Mouse (Mus musculus): ENCODE results near the gene Bcl10. TPM values are rescaled to one million over a fixed set of nuclear protein-coding genes. Genes with fewer than 3 reads are reported as not detected.

Bcl10 gene
- polyA plus RNA-seq, 1 experiment: not detected

- Histone ChIP-seq H3K4me3 (ENCODE audit: insufficient read depth, low read depth, low read length) (peak overlapping the region; percentile 90), H3K27ac (ENCODE audit: insufficient read depth, low read depth, low read length) (peak overlapping the region; percentile 65), H3K4me1 (ENCODE audit: control insufficient read depth, insufficient read depth, low read length) (no peaks in the 10 kb centered on the region)
- WGBS: 3% methylated on average over 37 of the region's 39 CpGs
- TF ChIP-seq POLR2A (IDR thresholded peaks at IDR 0.05; ENCODE audit: insufficient read depth, low read depth, low read length): no peak
- TF ChIP-seq CTCF (IDR thresholded peaks at IDR 0.05; ENCODE audit: insufficient read depth, low read depth, low read length): no peak
Observed at GRCm38 (mm10) chr3:145924649-145925337, 2.2 kb downstream of the Bcl10 start.

- Histone ChIP-seq H3K4me3 (ENCODE audit: insufficient read depth, low read depth, low read length) (no peak overlapping the region), H3K4me1 (ENCODE audit: control insufficient read depth, insufficient read depth, low read length) (no peaks in the 10 kb centered on the region), H3K27ac (ENCODE audit: insufficient read depth, low read depth, low read length) (no peak overlapping the region)
- 64% methylated on average over 5 of the region's 5 CpGs for WGBS
- TF ChIP-seq POLR2A (IDR thresholded peaks at IDR 0.05; ENCODE audit: insufficient read depth, low read depth, low read length) (no peak), CTCF (IDR thresholded peaks at IDR 0.05; ENCODE audit: insufficient read depth, low read depth, low read length) (no peak)
Observed at GRCm38 (mm10) chr3:145925506-145925905, 2.9 kb downstream of the Bcl10 start.

- Histone ChIP-seq H3K4me1 (ENCODE audit: control insufficient read depth, insufficient read depth, low read length) (no peaks in the 10 kb centered on the region), H3K27ac (ENCODE audit: insufficient read depth, low read depth, low read length) (no peak overlapping the region), H3K4me3 (ENCODE audit: insufficient read depth, low read depth, low read length) (no peak overlapping the region)
- no peak for TF ChIP-seq POLR2A (IDR thresholded peaks at IDR 0.05; ENCODE audit: insufficient read depth, low read depth, low read length)
- no peak for TF ChIP-seq CTCF (IDR thresholded peaks at IDR 0.05; ENCODE audit: insufficient read depth, low read depth, low read length)
- WGBS: 71% methylated on average over 7 of the region's 7 CpGs
Observed at GRCm38 (mm10) chr3:145929525-145930400, 7.2 kb downstream of the Bcl10 start.

- TF ChIP-seq CTCF (IDR thresholded peaks at IDR 0.05; ENCODE audit: insufficient read depth, low read depth, low read length) (no peak), POLR2A (IDR thresholded peaks at IDR 0.05; ENCODE audit: insufficient read depth, low read depth, low read length) (no peak)
- H3K27ac ChIP-seq (ENCODE audit: insufficient read depth, low read depth, low read length): no peak overlapping the region
- no peak overlapping the region for H3K4me3 ChIP-seq (ENCODE audit: insufficient read depth, low read depth, low read length)
- peaks cover 3% of the 10 kb centered on the region for H3K4me1 ChIP-seq (ENCODE audit: control insufficient read depth, insufficient read depth, low read length)
- WGBS: 80% methylated on average over 9 of the region's 9 CpGs
Observed at GRCm38 (mm10) chr3:145933845-145934244, 11.2 kb downstream of the Bcl10 start.

GRCm38 (mm10) chr3:145937505-145938404 is 15.2 kb downstream of the Bcl10 start, which contains the start of gene 2410004B18Rik:
TSS of gene 2410004B18Rik (plus strand) at chr3:145938014.
- Histone ChIP-seq H3K4me3 (ENCODE audit: insufficient read depth, low read depth, low read length) (peak within 1 kb of the TSS; percentile 70), H3K27ac (ENCODE audit: insufficient read depth, low read depth, low read length) (0 out of 2 replicates have a peak within 1 kb of the TSS, but pooled peaks have one; percentile 48), H3K4me1 (ENCODE audit: control insufficient read depth, insufficient read depth, low read length) (peaks cover 11% of the 10 kb centered on the region)
- WGBS: under 1% methylated on average over 70 of the region's 70 CpGs
- peak; percentile 90 for TF ChIP-seq POLR2A (IDR thresholded peaks at IDR 0.05; ENCODE audit: insufficient read depth, low read depth, low read length)
- TF ChIP-seq CTCF (IDR thresholded peaks at IDR 0.05; ENCODE audit: insufficient read depth, low read depth, low read length): peak; percentile 95

GRCm38 (mm10) chr3:145938405-145939349 is 16.1 kb downstream of the Bcl10 start:
- Histone ChIP-seq H3K27ac (ENCODE audit: insufficient read depth, low read depth, low read length) (no peak overlapping the region), H3K4me1 (ENCODE audit: control insufficient read depth, insufficient read depth, low read length) (peaks cover 11% of the 10 kb centered on the region), H3K4me3 (ENCODE audit: insufficient read depth, low read depth, low read length) (peak overlapping the region; percentile 70)
- 14% methylated on average over 50 of the region's 50 CpGs for WGBS
- TF ChIP-seq POLR2A (IDR thresholded peaks at IDR 0.05; ENCODE audit: insufficient read depth, low read depth, low read length): no peak
- TF ChIP-seq CTCF (IDR thresholded peaks at IDR 0.05; ENCODE audit: insufficient read depth, low read depth, low read length): no peak

GRCm38 (mm10) chr3:145939402-145939801 is 16.8 kb downstream of the Bcl10 start:
- Histone ChIP-seq H3K27ac (ENCODE audit: insufficient read depth, low read depth, low read length) (no peak overlapping the region), H3K4me3 (ENCODE audit: insufficient read depth, low read depth, low read length) (peak overlapping the region; percentile 70), H3K4me1 (ENCODE audit: control insufficient read depth, insufficient read depth, low read length) (peaks cover 11% of the 10 kb centered on the region)
- WGBS: 70% methylated on average over 12 of the region's 12 CpGs
- TF ChIP-seq CTCF (IDR thresholded peaks at IDR 0.05; ENCODE audit: insufficient read depth, low read depth, low read length): no peak
- no peak for TF ChIP-seq POLR2A (IDR thresholded peaks at IDR 0.05; ENCODE audit: insufficient read depth, low read depth, low read length)

All from olfactory bulb, adult 2 months (tissue).